Mouse (Mus musculus): ENCODE results near the gene Usp19. TPM values are rescaled to one million over a fixed set of nuclear protein-coding genes. Genes with fewer than 3 reads are reported as not detected.

Gene Usp19
- total RNA-seq, 2 experiments from 2014 or later = 99.1 to 105 TPM

DNA sequence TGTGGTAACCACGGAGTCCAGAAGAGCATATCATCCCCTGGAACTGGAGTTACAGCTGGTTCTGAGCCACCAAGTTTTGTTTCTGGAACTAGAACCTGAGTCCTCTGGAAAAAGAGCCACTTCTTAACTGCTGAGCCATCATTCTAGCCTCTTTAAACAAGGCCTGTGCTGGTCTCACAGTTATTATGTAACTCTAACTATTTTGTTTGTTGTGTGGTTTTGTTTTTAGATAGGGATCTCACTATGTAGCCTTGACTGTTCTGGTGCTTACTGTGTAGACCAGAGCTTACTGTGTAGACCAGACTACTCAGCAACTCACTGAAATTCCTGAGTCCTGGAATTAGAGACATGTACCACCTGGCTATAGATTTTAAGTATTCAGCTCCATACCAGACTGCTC, 56.5 kb downstream of the Usp19 start:
- DNase-seq = no peak
- intact Hi-C loops (cut with DNase I) = no loop called here

Other genes starting within 250 kb of the Usp19 start
- gene Dag1, start 226.6 kb upstream of the Usp19 start, total RNA-seq (2021) = 100 to 1,000 TPM; 320 to 353 TPM
- 10 to 100 TPM; 21.3 to 21.5 TPM for gene Nicn1, start 200.2 kb upstream of the Usp19 start, total RNA-seq (2021)
- 1 to 10 TPM; 4.0 to 5.2 TPM for gene Amt, start 193.7 kb upstream of the Usp19 start, total RNA-seq (2021)
- gene Rhoa, start 184.5 kb upstream of the Usp19 start, total RNA-seq (2021) = 100 to 1,000 TPM; 237 to 241 TPM
- gene Tcta, start 184.4 kb upstream of the Usp19 start, total RNA-seq (2021) = 10 to 100 TPM; 59.3 to 62.3 TPM
- gene Gpx1, start 151.7 kb upstream of the Usp19 start, total RNA-seq (2021) = 100 to 1,000 TPM; 103 to 108 TPM
- gene Usp4, start 142.7 kb upstream of the Usp19 start, total RNA-seq (2021) = 10 to 100 TPM; 69.7 to 74.8 TPM
- under 1 TPM; 0.49 to 0.83 TPM for gene 1700102P08Rik, start 97.8 kb upstream of the Usp19 start, total RNA-seq (2021)
- not detected for gene Ccdc36, start 62.1 kb upstream of the Usp19 start, total RNA-seq (2021)
- gene BC048562, start 54.1 kb upstream of the Usp19 start, total RNA-seq (2021) = not detected
- 10 to 100 TPM; 22.9 to 24.1 TPM for gene Ccdc71, start 30.1 kb upstream of the Usp19 start, total RNA-seq (2021)
- gene Klhdc8b, start 29.0 kb upstream of the Usp19 start, total RNA-seq (2021) = 1 to 10 TPM; 6.8 to 8.9 TPM
- gene Lamb2, start 10.9 kb upstream of the Usp19 start, total RNA-seq (2021) = 100 to 1,000 TPM; 344 to 366 TPM
- gene Qars, start 17.1 kb downstream of the Usp19 start, total RNA-seq (2021) = 10 to 100 TPM; 78.8 to 82.3 TPM
- 10 to 100 TPM; 60.4 to 60.5 TPM for gene Qrich1, start 26.2 kb downstream of the Usp19 start, total RNA-seq (2021)
- gene Impdh2, start 69.7 kb downstream of the Usp19 start, total RNA-seq (2021) = 10 to 100 TPM; 48.7 to 52.2 TPM
- gene Ndufaf3, start 76.8 kb downstream of the Usp19 start, total RNA-seq (2021) = 10 to 100 TPM; 69.2 to 76.5 TPM
- 10 to 100 TPM; 21.2 to 24.3 TPM for gene Dalrd3, start 79.3 kb downstream of the Usp19 start, total RNA-seq (2021)
- gene Wdr6, start 88.1 kb downstream of the Usp19 start, total RNA-seq (2021) = 10 to 100 TPM; 12.1 to 19.5 TPM
- 10 to 100 TPM; 13.9 to 16.9 TPM for gene P4htm, start 107.1 kb downstream of the Usp19 start, total RNA-seq (2021)
- 10 to 100 TPM; 47.8 to 54.4 TPM for gene Arih2, start 158.8 kb downstream of the Usp19 start, total RNA-seq (2021)
- gene Slc25a20, start 171.5 kb downstream of the Usp19 start, total RNA-seq (2021) = 100 to 1,000 TPM; 221 to 236 TPM
- gene Prkar2a, start 198.7 kb downstream of the Usp19 start, total RNA-seq (2021) = 10 to 100 TPM; 86.0 to 88.1 TPM

Data from heart, postnatal 36 days (tissue).